Mouse (Mus musculus): Measurements from ENCODE around the gene Gadd45a.

Gadd45a gene
- long read RNA-seq, experiment 1, partial matches to known transcripts: 0 of 3 reads
- long read RNA-seq, experiment 1, other reads (novel, unspliced or antisense): 2 of 3 reads
- long read RNA-seq, experiment 2, partial matches to known transcripts: 0 of 2 reads
- long read RNA-seq, experiment 2, other reads (novel, unspliced or antisense): 0 of 2 reads

DNA sequence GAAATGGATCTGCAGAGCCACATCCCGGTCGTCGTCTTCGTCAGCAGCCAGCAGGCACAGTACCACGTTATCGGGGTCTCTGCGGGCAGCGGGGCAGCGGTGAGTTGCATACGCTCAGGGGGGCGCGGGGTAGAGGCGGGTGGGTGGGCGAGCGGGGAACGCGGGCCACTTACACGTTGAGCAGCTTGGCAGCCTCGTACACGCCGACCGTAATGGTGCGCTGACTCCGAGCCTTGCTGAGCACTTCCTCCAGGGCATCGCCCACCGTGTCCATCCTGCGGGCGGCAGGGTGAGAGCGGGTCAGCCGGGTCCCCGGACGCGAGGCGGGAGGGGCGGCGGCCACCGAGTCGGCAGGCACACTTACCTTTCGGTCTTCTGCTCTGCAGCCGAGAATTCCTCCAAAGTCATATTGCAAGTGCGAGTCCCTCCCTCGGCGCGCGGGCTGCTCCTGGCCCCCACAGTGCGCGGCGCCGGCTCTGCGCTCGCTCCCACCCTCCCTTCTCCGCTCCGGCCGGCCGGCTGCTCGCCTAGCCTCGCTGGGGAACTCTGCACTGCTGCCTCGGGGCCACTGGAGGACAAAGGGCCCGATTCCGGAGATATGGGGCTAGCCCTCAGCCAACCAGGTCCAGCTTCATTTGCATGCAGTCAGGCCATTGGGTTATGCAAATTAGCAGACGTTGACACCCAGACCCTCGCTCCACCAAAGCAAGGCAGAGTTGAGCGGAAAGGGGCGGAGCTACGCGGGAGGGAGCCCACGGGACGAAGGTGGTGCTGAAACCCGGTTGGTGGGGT, at the start of gene Gadd45a:
Gadd45a (minus strand) TSS at position 621 of the 792 bp plus-strand sequence.
- intact Hi-C loops (cut with DNase I): loop anchor here (5.0 kb wide), 2 partner anchors 105 to 120 kb away; no protein-coding TSS in a partner anchor

DNA sequence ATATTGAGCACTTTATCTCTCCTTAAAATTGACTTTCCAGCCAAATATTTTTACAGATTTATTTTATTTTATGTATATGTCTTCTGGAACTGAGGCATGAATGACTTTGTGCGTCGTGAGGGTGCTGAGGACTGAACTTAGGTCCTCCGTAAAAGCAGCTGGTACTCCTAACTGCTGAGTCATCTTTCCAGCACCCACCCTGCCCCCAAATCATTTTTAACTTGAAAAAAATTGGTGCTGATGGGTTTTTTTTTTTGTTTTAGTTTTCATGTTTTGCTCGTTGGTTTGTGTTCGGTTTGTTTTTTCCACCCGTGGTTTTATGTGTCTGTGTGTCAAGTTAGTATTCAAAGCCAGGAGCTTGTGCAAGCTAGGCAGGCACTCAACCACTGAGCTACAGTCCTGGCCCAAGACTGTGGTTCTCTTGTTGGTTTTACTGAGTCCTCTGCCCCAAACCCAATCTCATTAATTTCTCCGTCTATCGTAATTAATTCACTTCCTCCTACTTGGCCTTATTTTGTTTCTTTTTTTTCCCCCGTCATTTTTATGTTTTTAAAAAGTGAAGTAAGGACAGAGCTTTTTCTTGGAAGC, 48.7 kb upstream of the Gadd45a start:
- intact Hi-C loops (cut with DNase I): no loop called here

DNA sequence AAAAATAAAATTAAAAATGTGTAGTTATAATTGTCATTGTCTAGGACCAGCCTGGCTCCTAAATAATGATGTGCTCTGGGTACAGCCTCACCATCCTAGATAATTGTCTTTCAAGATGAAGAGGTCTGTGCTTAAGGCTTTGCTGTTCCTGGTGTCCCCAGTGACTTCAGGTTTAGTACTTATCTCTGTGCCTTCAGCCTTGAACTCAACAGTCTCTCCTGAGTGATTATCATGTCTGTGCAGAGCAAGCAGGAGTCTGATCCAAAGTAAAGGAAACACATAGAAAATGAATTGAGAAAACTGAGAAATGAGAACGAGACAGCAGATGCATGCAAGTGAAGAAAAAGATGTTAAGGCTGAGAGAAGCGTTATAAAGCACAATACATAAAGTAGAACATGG, 47.2 kb upstream of the Gadd45a start:
- intact Hi-C loops (cut with DNase I): no loop called here

DNA sequence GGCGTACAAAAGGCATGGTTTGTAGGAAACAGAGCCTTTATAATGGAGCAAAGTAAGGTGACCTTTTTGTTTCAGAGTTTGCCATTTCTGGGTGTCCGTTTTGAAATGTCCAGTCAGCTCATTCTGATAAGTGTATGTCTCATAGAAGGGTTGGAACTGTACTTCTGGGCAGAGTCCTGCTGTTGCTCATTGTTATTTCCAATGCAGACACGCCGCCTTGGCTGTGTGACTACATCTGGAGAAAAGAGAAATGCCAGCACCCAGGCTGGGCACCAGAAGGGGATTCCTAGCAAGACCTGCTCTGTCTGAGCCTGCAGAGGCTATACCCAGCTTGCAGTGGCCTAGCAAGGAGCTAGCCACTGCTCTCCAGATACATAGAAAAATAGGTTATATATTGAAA, 43.9 kb upstream of the Gadd45a start:
- intact Hi-C loops (cut with DNase I): no loop called here

DNA sequence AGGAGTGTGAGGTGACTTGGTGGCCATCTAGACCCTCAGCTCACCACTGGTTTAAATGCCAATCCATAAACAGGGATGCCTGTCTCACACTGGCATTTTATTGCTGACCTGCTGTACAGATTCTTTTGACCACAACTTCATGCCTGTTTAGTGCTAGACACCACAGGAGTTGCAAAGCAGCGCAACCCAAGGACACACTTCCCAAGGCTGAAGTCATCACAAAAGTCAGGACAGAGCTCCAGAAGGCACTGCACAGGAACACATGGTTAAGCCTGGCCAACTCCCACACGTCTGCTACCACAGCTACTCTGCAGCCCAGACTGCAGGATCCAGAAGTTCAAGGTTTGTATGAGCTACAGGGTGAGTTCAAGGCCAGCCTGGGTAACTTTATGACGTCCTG, 40.8 kb upstream of the Gadd45a start:
- intact Hi-C loops (cut with DNase I): no loop called here

DNA sequence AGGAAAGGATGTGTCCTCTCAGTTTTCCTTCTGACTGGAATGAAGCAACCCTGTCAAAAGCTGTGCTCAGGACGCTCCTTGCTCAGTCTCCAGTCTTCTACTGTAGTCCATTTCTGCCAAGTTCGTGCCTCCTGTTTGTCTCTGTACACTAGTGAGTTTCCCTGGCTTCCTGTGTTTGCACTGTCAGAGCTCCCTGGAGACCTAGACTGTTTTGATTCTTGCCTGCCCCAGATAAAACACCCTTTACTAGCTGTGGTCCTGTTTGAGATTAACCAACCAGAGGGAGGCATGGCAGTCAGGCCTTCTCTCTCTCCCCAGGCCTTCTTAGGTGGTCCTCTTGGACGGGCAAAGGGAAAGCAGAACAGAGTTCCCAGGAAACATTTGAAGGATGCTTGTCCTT, 40.2 kb upstream of the Gadd45a start:
- intact Hi-C loops (cut with DNase I): no loop called here

DNA sequence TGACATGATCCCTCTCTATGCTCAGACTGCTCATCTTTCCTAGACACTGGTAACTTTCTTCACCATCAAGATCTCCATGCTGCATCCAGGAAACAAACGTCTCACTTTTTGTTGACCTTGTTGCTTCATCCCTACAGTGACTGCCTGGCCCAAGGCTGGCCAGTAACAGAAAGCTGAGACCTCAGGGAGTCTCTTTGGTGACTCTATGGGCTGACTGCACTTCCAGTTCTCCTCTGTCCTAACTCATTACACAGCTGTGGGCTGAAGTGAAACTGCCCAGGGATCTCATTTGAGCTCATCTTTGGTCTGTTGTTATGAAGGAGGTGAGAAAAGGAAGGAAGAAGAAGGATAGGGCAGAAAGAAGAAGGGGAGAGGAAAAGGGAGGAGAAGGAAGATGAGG, 39.1 kb upstream of the Gadd45a start:
- intact Hi-C loops (cut with DNase I): no loop called here

DNA sequence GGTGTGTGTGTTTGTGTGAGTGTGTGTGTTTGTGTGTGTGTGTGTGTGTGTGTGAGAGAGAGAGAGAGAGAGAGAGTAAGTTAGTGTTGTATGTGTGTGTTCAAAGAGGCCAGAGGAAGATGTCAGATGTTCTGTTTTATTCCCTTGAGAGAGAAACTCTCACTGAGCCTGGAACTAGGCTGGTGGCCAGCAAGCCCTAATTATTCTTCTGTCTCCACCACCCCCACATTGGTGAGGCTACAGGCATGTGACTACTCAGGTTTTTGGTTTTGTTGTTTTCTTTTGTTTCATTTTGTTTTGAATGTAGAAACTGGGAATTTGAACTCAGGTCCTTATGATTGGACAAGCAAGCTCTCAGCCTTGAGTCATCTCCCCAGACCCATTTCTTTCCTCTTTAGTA, 37.6 kb upstream of the Gadd45a start:
- intact Hi-C loops (cut with DNase I): no loop called here

DNA sequence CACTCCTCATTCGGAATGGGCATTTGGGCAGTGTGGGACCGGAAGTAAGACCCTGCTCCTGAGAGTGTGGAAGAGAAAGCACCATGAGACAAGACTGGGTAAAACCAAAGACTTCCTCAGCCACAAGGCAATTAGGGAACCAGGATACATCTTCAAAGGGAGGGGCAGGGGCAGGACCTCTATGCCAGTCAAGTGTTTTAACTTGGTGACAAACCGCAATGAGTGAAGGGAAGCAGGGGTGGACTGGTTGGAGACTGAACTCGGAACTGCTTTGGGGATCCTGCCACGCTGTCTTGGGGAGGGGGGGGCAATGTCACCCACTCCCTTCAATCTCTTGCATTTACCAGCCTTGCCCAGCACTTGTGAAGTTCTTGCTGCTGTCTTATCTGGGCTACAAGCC, 36.7 kb upstream of the Gadd45a start:
- intact Hi-C loops (cut with DNase I): no loop called here

DNA sequence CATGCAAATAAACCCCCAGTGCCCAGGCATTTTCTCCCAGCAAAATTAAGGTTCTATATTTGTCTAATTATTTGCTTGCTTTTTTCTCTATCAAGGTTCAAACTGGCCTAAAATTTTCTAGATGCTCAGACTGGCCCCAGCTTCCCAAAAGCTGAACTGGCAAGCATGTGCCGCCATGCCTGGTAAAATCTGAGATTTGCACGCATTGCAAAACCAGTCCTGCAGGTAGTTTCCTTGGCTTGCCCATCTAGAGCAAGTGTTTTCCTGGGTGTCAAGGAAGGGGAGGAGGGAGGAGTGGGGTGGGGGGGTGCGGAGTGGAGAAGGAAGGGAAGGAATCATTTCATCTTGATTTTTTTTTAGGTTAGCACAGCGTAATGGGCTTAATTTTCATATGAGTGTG, 36.2 kb upstream of the Gadd45a start:
- intact Hi-C loops (cut with DNase I): no loop called here

DNA sequence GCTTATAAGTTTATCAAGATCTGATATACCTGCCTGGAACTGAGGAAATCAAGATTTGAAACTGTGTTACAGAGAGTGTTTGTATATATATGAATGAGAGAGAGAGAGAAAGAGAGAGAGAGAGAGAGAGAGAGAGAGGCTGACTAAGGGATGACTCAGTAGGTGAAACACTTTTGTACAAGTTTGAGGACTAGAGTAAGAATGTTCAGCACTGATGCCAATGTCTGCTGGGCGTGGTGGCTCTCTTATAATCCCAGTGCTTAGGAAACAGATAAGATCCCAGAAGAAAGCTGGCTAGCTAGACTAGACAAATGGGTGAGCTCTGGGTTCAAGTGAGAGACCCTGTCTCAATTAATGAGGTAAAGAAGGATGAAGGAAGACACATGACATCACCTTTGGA, 34.4 kb upstream of the Gadd45a start:
- intact Hi-C loops (cut with DNase I): no loop called here

DNA sequence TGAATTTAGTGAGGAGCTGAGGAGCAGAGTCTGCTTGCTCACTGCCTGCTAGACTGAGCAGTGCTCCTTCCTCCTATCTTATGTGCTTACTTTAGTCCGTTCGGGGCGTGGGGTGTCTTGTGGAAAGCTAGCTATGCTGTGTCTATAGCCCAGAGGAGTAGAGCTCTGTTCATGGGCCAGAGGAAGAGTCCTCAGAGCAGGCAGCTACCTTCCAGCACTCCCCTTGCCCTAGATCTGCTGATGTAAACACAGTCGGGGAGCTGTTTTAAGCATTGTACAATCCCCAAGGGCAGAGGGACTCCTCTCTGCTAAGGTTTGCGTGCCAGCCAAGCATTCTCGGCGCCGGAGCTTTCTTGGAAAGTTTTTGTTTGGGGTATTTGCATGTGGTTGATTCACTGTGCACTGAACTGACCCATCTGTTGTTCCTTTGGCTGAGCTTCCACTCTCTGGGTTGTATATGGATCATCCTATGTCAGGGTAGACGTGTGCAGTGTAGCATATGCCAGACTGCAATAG, 32.6 kb upstream of the Gadd45a start:
- intact Hi-C loops (cut with DNase I): no loop called here

DNA sequence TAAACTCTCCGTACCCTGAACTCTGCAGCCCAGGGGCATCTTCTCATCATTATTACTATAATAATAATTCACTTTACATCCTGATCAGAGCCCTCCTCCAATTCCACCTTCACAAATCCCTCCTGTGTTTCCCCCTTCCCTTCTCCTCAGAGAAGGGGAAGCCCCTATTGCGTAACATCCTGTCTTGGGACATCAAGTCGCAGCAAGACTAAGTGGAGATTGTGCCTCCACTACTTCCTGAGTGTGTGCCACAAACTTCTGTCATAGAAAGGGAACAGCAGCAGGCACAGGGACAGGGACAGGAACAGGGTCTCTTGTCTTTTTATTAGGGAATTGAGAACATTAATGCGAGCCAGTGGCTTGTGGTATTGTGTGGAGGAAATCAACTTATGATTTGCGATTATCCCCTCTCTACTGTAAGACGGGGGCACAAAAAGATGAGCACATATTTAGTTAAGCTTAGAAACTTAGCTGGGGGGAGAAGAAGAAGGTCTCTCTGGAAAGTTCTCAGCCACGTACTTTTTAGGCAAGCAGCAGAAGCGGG, 32.0 kb upstream of the Gadd45a start:
- intact Hi-C loops (cut with DNase I): no loop called here

DNA sequence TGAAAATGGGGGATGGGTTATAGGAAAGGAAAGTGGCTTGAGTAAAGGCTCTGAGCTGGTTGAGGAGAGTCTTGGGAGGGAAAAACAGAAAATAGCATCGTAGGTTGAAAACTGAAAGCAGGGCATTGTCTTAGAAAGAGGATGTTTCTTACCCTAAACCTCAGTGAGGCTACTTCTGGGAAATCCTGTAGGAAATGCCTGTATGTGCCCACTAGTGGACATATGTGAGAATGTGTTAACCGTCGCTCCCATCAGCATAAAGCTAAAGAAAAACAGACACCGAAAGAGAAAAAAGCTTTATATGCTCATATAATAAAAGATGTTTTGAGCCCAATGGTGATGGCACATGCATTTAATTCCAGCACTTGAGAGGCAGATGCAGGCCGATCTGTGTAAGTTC, 22.8 kb upstream of the Gadd45a start:
- intact Hi-C loops (cut with DNase I): no loop called here

DNA sequence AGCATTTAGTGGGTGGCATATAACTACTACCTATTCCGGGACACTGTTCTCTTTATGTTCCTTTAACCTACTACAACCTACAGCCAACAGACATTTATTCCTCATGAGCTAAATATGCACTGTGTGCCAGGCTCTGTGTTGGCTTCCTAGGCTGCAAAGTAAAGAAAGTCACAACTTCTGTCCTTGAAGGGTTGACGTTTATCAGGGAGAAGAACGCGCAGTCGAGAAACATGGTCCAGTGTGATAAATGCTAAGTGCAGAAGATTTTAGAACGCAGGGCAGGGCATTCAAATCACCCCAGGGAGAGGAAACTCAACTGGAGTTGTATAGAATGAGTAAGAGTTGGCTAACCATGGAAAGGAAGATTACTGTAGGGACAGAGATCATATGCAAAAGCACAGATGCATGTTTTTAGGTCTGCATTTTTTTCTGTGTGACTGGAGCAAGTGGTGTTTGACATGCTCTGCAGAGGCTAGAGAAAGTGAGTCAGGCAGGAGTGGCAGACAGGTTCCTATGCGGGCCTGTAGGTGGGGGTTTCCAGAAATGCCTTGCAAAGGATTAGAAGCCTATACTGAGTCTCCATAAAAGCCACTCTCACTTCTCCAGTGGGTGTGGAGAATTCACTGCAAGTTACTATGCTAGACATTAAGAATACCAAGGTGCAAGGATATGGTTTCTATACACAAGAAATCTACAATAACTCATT, 20.9 kb upstream of the Gadd45a start:
- intact Hi-C loops (cut with DNase I): no loop called here

DNA sequence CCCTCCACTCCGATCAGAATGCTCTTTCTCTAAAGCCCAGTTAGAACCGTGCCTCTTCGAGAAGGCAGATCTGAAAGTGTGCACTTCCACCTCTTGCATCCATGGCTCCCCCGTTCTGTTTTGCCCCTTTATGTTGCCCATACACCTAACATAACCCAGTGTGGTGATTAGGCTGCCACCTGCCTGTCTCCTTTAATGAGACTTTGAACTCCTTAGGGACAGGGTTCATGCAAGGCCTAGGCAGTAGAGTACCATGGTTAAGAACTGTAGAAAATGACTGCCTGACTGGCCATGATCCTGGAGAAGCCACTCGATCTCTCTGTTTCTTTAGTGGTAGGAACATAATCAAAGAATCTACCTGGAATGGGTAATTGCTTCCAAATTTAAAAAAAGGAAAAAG, 20.3 kb upstream of the Gadd45a start:
- intact Hi-C loops (cut with DNase I): no loop called here

DNA sequence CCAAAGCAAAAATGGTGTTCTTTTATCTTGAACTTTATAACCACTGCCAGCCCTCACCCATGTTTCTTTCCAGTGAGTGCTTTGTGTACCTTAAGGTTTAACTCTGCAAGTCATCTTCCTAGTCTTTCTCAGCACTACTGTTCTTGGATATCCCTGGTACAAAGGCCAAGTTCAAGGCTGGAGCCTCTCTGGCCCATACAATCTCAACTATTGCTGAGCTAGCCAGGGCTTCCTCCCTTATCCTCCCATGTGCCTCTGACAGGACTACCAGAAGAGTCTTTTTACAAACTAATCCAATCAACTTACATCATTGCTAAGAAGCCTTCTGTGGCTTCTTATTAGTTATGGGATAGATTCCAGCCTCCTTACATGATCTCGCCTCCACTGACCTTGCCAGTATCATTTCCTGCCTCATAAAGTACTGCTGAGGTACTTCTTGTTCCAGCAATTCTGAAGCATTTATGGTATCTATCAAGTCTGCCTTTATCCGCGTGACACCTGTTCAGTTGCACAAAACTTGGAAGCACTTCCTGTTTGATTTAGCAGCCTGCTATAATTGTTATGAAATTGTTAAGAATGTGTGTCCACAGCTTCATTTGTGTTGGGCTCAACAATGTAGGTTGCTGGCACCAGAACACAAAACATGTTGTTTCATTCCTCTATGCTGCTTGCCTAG, 19.8 kb upstream of the Gadd45a start:
- intact Hi-C loops (cut with DNase I): no loop called here

DNA sequence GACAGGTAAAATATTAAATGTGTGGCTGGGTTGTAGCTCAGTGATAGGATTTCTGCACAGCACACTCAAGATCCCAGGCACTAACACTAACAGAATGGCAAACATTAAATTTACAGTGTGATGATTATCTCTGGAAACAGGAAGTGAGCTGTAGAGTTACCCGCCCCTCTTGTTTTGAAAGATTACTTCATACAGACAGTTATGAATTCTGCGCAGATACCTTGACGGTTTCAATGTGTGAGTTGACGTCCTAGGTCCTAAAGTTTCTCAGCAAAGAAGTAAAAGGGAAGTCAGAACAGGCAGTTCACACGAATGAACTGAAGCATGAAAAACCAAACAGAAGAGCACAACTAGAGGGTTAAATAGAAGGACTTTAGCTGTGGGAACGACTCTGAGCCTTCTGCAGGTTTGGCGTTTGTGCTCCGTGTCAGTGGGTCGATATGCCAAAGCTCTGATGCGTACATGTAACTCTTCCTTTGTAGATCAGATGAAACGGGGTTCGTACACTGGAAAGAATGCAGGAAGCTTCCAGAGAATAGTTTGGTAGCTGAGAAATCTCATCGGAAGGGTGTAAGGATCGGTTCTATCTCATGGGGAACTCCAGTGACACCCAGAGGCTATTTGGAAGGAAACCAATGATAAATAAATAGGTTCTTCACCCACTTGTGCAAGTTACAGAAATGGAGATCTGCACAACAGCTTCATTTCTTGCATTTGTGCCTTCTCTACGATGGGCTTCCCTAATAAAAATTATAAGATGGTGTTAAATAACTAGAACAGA, 19.0 kb upstream of the Gadd45a start:
- intact Hi-C loops (cut with DNase I): no loop called here

DNA sequence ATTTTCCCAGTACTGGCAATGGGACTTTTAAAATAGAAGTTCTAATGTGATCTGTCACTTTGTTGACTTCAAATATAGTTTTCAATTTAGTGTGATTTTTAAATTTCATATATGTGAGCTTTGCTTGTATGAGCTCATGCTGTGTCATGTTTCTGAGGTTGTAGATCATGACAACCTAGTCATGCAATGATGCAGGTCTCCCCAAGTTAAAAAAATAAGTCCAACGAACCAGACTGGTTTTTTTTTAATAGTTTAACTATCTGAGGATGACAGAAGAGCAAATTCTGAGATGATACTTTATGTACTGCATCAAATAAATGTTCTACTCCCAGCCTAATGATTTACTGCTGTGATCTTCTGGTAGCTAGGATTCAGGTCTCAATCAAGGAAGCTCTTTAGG, 12.8 kb upstream of the Gadd45a start:
- intact Hi-C loops (cut with DNase I): no loop called here

DNA sequence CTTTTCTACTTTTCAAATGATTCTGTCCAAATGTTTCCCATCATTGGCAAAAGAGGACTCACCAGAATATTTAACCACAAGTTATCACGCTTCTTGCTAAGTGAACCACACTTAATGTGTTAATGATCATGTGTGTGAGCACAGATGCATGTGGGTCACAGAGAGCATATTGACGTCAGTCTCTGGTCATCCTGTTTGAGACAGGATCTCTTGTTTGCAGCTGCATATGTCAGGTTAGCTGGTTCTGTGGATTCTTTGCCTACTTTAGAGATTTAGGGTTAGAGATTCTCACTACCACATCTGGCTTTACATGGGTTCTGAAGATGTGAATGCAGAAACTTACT, 12.4 kb upstream of the Gadd45a start:
- intact Hi-C loops (cut with DNase I): no loop called here

Data from adrenal gland (tissue).